Mouse (Mus musculus) stomach, postnatal 0 days (tissue): ENCODE data around the gene Tenm4.

ENCODE experiments used
- CTCF ChIP-seq: IDR thresholded peaks from 2 replicates; pipeline ENCODE4 v1.5.1; 2016; ENCODE audit warnings: antibody characterized with exemption, low read depth, mild to moderate bottlenecking, moderate library complexity
- EP300 ChIP-seq: optimal IDR thresholded peaks from 2 replicates; pipeline ENCODE3; 2016; ENCODE audit warnings: antibody characterized with exemption

GRCm38 (mm10) chr7:96267266-96267665 is 96.2 kb downstream of the Tenm4 start:
- no peak for TF ChIP-seq CTCF
- no peak for TF ChIP-seq EP300
